Mouse (Mus musculus): ENCODE measurements around the gene Spred1.
"Not testable (repeated sequence)": the region's sequence is repeated elsewhere in the genome, so short reads cannot be mapped to it uniquely, and the experiment has no call there.

The Spred1 gene

DNA sequence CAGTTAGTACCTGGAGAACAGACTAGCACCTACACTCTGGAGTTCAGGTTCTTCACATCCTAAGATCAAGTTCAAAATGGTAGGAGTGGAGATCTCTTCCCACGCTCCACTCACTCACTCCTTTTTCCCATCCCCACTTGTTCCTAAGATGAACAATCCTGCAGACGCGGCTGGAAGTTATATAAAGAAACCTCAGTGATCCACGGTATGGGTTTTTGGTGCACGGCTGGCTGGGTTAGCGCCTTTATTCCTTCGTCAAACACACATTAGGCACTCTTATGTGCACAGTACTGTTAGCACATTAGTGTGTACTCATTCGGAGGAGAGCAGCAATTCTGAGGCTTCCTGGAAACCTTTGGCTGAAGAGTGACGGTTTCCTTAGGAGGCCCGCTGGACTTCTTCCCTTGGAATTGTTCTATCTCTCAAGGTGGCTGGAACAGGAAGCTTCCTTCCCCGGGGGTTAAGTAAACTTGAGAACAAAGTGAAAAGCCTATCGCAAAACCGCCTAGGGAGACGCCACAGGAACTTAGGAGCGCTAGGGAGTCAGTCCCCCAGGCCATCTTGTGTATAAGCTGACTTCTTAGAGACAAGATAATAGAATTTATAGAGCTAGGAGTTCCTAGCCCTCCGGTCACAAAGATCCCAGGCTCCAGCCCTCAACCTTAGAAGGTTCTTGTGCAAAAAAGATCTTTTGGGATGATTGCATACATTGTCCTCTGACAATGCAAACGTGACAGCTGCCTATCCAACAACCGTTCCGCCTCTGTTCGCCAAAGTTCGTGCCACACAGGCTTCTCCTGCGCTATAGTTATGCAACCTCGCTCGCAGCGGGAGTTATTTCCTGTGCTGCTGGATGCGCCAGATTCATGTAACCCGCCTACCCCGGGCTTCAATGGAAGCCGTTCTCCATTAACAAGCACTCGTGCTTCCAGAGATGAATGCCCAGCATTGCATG is 1.6 kb upstream of the Spred1 start:
- peak; percentile 96 for DNase-seq (ENCODE audit: low read depth, low spot score)

DNA sequence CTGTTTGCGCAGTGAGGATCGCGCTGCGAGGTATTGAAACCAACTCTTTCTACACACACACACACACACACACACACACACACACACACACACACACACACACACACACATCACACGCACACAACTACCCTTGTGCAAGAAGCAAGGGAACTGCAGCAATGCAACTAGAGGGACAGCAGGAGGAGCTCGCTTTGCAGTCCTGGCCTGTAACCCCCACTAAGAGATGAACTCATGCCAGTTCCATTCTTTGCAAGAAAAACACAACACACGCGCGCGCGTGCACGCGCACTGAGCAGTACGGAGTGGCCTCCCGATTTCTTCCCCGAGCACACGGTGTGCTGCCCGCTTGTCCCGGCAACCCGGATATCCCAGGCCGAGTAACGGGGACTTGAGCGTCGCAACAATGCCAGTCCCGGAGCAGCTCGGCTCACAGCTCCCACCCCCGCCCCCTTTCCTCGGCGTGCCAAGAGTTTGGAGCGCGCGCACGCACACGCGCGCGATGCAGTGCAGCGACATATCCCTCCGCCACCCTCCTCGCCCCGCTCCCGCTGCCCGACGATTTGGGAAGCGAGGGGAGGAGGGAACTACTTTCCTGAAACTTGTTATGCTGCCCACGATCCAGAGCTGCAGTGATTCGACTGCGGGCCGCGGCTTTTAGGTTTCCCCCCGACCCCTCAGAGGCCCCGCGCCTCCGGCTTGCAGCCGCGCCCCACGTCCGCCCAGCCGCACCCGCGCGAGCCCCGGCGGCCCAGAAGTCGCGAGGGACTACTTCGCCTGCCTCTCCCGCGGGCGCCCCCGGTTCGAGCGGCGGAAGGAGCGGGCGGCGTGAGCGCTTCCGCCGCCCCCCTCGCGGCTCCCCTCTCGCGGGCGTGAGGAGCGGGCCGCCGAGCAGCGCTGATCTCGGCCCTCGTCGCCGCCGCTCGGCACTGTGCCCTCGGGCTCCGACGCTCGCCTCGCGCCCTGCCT is 645 bp upstream of the Spred1 start:
- DNase-seq (ENCODE audit: low read depth, low spot score) = peak; percentile 99

DNA sequence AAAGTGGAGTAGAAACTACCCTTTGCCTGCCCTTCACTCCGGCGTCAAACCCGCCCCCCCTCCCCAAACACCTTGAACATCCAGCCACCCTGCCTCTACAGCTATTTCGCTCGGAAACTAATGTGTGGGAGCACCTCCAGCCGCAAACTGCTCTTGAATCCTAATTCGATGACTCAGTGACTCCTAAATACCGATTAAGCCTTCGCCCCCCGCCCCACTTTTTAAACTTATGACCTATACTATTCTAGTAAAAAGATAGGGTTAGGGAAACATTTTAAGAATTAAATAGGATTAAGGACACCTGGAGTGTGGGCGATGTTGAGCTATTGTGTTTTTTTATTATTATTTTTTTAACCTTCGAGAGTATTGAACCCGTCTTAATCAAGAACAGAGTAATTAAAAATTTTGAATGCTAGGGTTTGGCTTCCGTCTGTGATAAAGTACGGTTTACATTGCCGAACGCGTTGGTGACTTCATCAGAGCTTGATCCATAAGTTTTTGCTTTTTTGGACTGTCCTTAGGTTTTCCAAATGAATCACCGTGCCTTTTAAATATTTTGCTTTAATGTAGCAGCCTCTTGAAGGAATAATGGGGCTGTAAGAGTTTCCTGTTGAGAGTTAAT is 921 bp downstream of the Spred1 start:
- DNase-seq (ENCODE audit: low read depth, low spot score) = peak; percentile 45

DNA sequence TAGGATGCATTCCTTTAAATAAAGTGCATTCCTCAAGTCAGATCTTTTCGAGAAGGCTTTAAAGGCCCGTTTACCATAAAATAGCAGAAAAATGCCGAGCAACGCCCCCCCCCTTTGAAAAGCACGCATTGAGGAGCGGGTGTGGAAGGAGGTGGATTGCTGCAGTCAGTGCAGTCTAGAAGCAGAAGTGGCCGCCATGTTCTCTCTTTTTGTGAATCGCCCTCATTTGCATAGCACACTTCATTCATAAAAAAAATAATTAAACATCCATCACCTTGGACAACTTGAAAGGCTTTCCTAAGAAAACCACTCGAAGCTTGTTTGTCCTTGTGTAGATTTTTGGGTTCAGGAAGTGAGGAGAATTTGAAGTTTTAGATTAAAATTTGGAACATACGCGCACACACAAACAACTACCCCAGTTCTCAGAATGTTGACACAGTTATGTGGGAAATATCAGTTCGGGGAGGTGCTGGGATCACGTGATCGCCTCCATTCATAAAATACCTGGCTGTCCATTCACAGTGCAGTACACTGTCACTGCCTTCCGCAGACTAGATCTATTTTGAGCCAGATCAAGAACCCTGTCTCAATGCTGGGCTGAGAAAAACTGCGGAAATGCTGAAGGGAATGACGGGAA is 1.6 kb downstream of the Spred1 start:
- DNase-seq (ENCODE audit: low read depth, low spot score) = peak; percentile 83

DNA sequence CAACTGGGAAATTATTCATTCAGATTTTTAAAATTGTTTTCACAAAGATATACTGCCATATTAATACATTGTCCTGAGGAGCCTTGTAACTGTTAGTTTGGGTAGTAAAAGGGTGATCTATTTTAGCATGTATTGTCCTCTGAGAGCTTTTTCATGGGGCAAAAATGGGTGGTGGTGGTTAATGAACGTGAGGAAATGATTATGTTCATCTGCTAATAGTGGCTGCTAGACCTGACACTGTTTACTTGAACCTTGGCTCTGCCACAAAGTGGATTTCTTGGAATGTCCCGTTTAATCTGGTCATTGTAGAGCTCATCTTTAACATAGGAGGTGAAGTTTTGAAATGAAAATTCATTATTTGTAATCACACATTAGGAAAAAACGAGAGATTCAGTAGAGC is 2.5 kb downstream of the Spred1 start:
- DNase-seq (ENCODE audit: low read depth, low spot score) = no peak

DNA sequence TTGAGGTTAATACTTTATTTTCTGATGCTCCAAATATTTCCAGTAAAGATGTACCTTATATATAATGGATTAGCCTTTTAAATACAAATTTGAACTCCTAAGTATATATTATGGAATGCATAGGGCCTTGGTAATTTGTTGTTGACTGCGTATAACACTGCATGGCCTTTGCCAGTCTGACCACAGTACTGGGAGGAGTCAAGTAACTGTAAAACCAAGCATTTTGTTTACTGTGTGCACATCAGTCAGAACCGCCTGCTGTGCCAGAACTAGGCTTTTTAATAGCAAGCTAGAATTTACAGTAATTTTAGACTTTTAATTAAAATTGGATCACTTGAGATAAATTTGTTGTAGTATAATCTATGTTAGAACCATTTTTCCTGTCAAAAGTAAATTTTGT is 3.7 kb downstream of the Spred1 start:
- DNase-seq (ENCODE audit: low read depth, low spot score) = no peak

DNA sequence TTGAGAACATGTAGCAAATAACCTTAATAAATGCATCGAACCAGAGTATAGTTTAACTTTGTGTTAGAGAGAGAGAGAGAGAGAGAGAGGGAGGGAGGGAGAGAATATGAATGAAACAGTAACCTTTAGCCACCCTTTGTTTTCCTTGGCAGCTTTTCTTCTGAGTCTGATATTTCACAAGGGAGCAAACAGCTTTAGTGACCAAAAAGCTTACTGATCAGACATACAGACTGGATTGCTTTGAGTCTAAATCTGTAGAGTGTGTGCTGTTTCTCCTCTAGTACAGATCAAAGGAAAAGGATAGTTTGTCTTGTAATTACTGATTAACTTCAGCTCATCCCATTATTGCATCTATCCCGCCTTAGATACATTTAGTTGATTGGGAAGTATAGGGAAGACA is 8.0 kb downstream of the Spred1 start:
- no peak for DNase-seq (ENCODE audit: low read depth, low spot score)

DNA sequence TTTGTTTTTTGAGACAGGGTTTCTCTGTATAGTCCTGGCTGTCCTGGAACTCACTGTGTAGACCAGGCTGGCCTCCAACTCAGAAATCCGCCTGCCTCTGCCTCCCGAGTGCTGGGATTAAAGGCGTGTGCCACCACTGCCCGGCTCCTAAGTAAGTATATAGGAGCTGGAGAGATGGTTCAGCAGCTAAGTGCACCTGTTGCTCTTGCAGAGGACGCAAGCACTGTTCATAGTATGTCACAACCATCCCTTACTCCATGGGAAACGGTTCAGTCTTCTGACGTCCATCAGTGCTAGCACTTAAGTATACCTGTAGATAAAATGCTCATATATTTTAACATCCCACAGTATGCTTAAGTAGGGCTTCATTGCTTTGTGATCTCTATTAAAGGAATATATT is 9.9 kb downstream of the Spred1 start:
- DNase-seq (ENCODE audit: low read depth, low spot score) = not testable (repeated sequence)

DNA sequence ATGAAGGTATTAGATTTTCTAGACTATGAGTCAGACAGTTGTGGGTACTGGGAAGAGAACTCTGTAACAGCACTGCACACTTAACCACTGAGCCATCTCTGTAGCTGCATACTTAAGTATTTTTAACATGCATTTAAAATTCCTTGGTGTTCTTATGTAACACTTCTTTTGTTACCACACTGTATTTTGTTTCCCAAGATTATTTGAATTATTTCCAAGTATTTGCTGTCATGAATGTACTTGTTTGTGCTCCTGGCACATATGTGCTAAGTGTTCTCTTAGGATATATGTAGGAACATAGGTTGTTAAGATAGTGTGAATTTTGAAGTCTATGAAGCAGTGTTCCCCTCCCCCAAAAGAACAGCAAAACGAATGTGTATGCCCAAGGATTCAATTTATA is 10.7 kb downstream of the Spred1 start:
- no peak for DNase-seq (ENCODE audit: low read depth, low spot score)

DNA sequence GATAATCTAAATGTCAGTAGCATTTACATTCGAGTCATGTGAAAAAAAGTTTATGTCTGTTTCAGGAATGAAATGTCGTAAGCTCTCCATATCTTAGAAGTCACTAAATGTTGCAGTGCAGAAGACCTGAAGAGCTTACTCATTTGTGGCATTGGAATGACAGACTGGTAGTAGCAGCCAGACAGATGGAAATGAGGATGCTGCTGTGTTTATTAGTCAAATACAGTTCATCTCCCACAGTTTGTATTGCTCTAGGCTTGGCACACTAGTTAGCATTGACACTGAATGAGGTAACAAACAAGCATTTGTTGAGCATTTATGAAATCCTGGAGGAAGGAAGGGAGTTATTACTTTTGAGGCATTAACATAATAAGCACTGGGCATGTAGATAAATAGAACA is 12.4 kb downstream of the Spred1 start:
- no peak for DNase-seq (ENCODE audit: low read depth, low spot score)

DNA sequence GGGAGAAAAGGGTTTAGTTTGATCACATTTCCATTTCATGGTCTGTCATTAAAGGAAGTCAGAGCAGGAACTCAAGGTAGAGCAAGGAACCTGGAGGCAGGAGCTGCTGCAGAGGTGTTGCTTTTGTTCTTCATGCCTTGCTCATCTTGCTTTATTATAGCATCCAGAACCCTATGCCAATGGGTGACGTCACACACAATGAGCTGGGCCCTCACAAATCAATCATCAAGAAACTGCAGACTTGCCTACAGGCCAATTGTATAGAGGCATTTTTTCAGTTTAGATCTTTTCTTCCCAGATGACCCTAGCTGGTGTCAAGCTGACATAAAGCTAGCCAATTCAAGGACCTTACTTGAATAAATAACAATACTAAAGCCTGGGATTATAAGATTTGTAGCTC is 16.6 kb downstream of the Spred1 start:
- peak; percentile 53 for DNase-seq (ENCODE audit: low read depth, low spot score)

DNA sequence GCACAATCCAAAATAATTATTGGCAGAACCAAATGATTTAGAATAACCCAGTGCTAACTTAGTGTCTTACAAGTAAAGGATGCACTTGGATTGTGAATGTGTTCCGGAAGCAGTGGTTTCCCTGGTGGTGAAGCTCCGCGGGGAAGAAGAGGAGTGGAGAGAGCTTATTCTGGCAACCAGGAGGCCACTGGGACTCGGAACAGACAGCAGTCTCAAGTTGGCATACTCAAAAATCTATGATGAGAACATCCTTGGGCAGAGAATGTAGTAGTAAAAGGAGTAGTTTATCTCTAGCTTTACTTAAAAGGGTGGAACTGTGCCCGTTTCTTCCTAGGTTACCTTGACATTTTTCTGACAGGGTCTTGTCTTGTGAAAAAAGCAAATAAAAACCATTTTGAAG is 17.8 kb downstream of the Spred1 start:
- no peak for DNase-seq (ENCODE audit: low read depth, low spot score)

DNA sequence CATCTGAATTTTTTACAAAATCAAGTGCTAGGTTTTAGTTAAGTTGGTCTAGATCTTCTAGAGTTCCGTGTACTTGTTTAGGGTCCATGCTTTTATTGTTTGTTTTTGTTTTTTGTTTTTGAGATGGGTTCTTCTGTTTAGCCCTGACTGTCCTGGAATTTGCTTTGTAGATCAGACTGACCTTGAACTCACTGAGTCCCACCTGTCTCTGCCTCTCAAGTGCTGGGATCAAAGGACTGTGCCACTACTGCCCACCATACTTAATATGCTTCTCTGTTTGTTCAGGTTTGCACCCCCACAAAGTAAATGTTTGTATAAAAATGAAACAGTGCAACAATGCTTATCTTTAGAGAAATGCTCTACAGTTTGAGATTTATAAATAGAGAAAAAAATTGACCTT is 18.8 kb downstream of the Spred1 start:
- DNase-seq (ENCODE audit: low read depth, low spot score) = no peak

DNA sequence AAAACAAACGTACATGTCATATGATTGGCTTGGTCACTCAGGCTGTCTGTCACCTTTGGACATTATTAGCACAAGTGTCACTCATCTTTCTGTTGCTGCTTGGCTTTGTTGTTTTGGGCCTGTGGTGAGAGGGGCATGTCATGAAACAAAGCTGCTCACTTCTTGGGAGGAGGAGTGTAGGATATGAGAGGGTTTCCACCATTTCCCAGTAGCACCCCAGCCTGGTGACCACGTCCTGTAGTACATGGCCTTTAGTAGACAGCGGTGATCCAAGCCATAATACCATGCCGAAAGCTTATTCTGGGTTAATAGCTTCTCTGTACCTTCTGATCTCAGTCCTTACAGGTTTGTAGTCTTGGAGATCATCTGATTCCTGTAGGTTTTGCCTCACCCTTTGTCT is 21.9 kb downstream of the Spred1 start:
- no peak for DNase-seq (ENCODE audit: low read depth, low spot score)

DNA sequence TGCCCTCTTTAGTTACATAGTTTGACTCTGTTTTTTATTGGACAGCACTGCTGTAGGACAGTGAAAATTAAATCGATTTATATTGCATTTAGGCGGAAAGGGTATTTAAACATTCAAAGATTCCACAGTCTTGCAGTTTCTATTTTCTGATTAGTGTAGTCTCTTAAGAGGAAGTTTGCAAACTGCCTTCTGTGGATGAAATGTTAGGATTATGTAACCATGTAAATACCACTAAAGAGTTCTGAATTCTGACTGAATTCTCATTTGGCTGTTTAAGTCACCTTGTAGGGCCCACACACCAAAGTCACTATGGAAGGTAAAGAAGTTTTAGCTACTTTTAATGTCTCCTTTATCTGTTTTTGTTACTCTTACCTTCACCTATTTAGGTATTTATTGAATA is 24.9 kb downstream of the Spred1 start:
- peak; percentile 23 for DNase-seq (ENCODE audit: low read depth, low spot score)

DNA sequence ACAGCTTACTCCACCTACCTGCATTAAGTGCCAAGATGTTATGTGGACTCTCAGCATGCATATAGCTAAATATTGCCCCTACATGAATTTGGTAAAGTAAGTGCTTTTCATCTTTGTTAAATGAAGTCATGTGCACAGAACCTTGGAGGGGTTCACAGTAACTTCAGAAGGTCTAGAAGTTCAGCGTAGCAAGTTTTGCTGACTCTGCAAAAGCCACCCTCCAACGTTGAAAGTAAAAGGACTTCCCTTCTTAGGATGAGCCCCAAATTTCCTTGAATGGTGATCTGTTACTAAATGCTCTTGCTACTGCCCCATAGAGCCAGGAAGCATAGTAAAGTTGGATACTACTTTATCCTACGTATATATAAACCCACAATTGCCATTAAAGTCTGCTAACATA is 25.4 kb downstream of the Spred1 start:
- no peak for DNase-seq (ENCODE audit: low read depth, low spot score)

DNA sequence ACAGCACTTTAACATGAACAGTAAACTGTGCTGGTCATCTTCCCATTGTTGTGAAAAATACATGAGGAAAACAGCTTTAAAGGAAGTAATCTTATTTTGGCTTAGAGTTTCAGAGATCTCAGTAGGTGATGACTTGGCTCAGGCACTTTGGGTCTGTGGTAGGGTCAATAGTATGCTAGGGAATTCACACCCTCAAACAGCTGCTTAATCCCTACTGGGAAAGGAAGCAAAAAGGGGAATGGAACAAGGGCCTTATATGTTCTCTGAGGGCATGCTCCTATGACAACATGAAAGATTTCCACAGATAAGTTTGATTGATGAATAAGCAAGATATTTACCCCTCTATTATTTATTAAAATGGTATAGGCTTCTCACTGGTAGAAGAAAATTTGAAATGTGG is 31.0 kb downstream of the Spred1 start:
- no peak for DNase-seq (ENCODE audit: low read depth, low spot score)

DNA sequence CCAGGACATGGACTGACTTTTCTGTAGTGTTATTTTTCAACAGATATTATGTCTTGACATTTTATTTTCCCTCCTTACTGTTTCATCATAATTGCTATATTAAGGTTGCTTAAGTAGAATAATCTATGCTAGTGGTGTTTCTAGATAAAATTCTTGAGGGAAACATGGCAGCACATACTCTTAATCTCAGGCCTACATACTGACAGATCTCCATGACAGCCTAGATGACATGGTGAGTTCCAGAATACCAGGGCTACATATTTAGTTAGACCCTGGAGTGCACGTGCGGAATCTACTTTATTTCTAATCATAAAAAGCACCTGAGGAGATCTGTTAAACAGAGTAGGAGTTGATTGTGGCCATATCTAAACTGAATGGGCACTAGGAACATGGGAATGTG is 47.2 kb downstream of the Spred1 start:
- no peak for DNase-seq (ENCODE audit: low read depth, low spot score)

DNA sequence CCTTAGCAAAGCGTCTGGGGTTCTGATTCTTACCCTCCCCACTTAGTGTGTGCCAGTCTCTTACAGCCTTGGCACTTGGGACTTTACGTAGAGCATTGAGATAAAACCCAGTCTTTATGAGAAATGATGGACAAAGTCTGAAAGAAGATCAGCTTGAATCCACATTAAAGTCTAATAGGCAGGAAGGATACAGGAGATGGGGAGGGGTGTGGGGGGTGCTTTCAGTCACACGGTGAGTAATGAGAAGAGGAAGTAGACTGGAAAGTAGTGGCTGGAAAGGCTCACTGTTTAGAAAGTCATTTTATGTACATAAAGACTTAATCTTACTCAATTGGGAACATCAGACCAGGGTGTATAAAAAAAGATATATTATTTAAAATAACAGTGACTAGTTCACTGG is 47.9 kb downstream of the Spred1 start:
- no peak for DNase-seq (ENCODE audit: low read depth, low spot score)

DNA sequence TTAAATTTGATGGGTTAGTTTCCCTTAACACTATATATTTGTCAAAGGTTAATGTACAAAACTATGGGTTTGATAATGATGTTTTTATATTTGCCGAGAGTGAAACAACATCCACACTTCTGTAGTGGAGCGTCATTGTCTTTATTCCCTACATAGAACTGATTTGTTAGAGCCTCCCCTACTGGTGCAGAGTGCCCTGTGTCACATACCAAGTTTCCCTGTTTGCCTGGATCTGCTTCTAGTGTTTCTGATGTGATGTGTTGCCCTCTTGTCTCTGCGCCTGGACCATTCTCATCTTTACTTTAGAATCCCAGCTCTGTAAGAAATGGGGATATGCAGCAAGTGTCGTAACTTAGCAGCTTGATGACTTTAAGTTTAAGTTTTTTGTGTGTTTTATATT is 51.8 kb downstream of the Spred1 start:
- peak; percentile 47 for DNase-seq (ENCODE audit: low read depth, low spot score)

DNA sequence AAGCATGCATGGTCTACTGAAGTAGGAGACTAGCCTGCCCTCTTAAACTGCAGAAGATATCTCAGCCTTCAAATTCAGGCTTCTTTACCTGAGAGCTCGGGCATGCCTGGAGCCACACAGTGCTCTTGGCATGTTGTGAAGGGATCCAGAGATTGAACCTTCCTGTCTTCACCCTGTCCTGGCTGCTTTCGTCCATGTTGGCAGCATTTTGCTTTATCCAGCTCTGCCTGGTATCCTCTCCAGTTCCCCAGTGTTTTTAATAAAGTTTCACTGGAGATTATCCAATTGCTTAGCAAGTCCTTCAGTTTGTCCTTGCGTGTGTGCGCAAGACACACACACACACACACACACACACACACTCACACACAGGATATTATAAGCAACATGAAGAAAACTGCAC is 54.9 kb downstream of the Spred1 start:
- no peak for DNase-seq (ENCODE audit: low read depth, low spot score)

DNA sequence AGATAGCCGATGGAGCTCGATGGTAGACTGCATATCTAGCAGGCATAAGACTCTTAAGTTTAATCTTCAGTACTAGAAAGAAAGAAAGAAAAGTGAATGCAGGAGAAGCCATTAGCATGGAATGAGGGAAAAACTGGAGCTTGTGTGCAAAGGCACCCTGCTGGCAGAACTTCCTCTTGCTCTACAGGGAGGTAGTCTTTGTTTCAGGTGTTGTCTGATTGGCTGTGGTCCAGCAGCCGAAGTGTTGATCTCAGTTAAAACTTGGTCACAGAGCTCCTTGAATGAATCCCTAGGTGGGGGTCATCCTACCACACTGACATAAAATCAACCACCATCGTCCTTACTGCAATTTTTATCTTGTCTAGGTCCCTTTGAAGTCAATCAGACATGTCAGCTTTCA is 55.8 kb downstream of the Spred1 start:
- no peak for DNase-seq (ENCODE audit: low read depth, low spot score)
